Mouse (Mus musculus) neural tube, embryonic 12.5 days (tissue): Measurements from ENCODE around the gene Cst11. TPM values are rescaled to one million over a fixed set of nuclear protein-coding genes. Genes with fewer than 3 reads are reported as not detected.
"Not testable (repeated sequence)": the region's sequence is repeated elsewhere in the genome, so short reads cannot be mapped to it uniquely, and the experiment has no call there.

Source experiments
- ATAC-seq: fragments of 200-750 bp; cut with Nextera tagmentation; 2 replicates; pipeline ENCODE4 v1.8.0; 2017; ENCODE audit warnings: low read depth, mild to moderate bottlenecking, moderate TSS enrichment, moderate library complexity; ENCODE audit not compliant: low FRiP score
- H3K27ac ChIP-seq: fragments of 300-500 bp; sonication (generic); 2 replicates; pipeline ENCODE4 v1.5.1; 2016
- H3K27me3 ChIP-seq: fragments of 300-500 bp; sonication (generic); replicated peaks from 2 replicates; pipeline ENCODE4 v1.6.1; 2016; ENCODE audit warnings: mild to moderate bottlenecking
- H3K36me3 ChIP-seq: fragments of 300-500 bp; sonication (generic); 2 replicates; pipeline ENCODE4 v1.6.1; 2016; ENCODE audit warnings: mild to moderate bottlenecking
- H3K4me1 ChIP-seq: fragments of 300-500 bp; sonication (generic); 2 replicates; pipeline ENCODE4 v1.6.1; 2016
- H3K4me2 ChIP-seq: fragments of 300-500 bp; sonication (generic); replicated peaks from 2 replicates; pipeline ENCODE4 v1.6.1; 2016; ENCODE audit warnings: mild to moderate bottlenecking
- H3K4me3 ChIP-seq: fragments of 300-500 bp; sonication (generic); 2 replicates; pipeline ENCODE4 v1.5.1; 2016
- H3K9ac ChIP-seq: fragments of 300-500 bp; sonication (generic); 2 replicates; pipeline ENCODE4 v1.6.1; 2016; ENCODE audit warnings: mild to moderate bottlenecking
- H3K9me3 ChIP-seq: fragments of 300-500 bp; sonication (generic); 2 replicates; pipeline ENCODE4 v1.6.1; 2016; ENCODE audit warnings: mild to moderate bottlenecking
- WGBS: fragments of 180-500 bp; shearing (Covaris S2); methylation state at CpG from one replicate; pipeline ENCODE4 v1.1.7; 2016; 5-methylcytosine and 5-hydroxymethylcytosine counted together
- polyA plus RNA-seq: library from polyadenylated mRNA; unstranded; fragments of >200 nt; fragmentation: Nextera tagmentation; extraction: Ambion mirVana; gene quantifications from 2 replicates; pipeline ENCODE4 v1.2.1, GENCODE M21; 2016

Gene Cst11
- polyA plus RNA-seq: not detected in 2 replicates

- H3K27me3 ChIP-seq, H3K4me1 ChIP-seq, ATAC-seq, H3K4me3 ChIP-seq, H3K27ac ChIP-seq, H3K36me3 ChIP-seq, H3K9me3 ChIP-seq, H3K4me2 ChIP-seq, H3K9ac ChIP-seq: not testable (repeated sequence)
- 83% methylated on average over 4 of the region's 4 CpGs for WGBS
Measured at GRCm38 (mm10) chr2:148771397-148771796, at the start of gene Cst11. Gene Cst11 (minus strand): TSS chr2:148771497.

- Histone ChIP-seq H3K9ac (no peak within 1 kb of the TSS), H3K36me3 (no peaks in the 10 kb centered on the region), H3K4me2 (no peak within 1 kb of the TSS), H3K4me1 (no peaks in the 10 kb centered on the region), H3K4me3 (no peak within 1 kb of the TSS), H3K9me3 (no peaks in the 10 kb centered on the region), H3K27me3 (no peaks in the 10 kb centered on the region), H3K27ac (no peak within 1 kb of the TSS)
- no peak for ATAC-seq
Measured at GRCm38 (mm10) chr2:148819909-148820308, 48.6 kb upstream of the Cst11 start, which contains the start of gene Cst13. Gene Cst13 (plus strand): TSS chr2:148820081.

- H3K4me2 ChIP-seq: no peak overlapping the region
- no peak overlapping the region for H3K27ac ChIP-seq
- ATAC-seq: no peak
- no peaks in the 10 kb centered on the region for H3K27me3 ChIP-seq
- H3K4me3 ChIP-seq: no peak overlapping the region
- WGBS: 75% methylated on average over 6 of the region's 6 CpGs
- H3K4me1 ChIP-seq: no peaks in the 10 kb centered on the region
- H3K9me3 ChIP-seq: no peaks in the 10 kb centered on the region
- no peaks in the 10 kb centered on the region for H3K36me3 ChIP-seq
- no peak overlapping the region for H3K9ac ChIP-seq
Measured at GRCm38 (mm10) chr2:148806696-148807095, 35.4 kb upstream of the Cst11 start.

GRCm38 (mm10) chr2:148801491-148801921 is 30.2 kb upstream of the Cst11 start:
- H3K9me3 ChIP-seq: no peaks in the 10 kb centered on the region
- no peak overlapping the region for H3K27ac ChIP-seq
- no peak for ATAC-seq
- no peaks in the 10 kb centered on the region for H3K36me3 ChIP-seq
- no peaks in the 10 kb centered on the region for H3K27me3 ChIP-seq
- H3K9ac ChIP-seq: no peak overlapping the region
- no peak overlapping the region for H3K4me3 ChIP-seq
- no peak overlapping the region for H3K4me2 ChIP-seq
- WGBS: 76% methylated on average over 3 of the region's 3 CpGs
- no peaks in the 10 kb centered on the region for H3K4me1 ChIP-seq

- Histone ChIP-seq H3K9me3 (no peaks in the 10 kb centered on the region), H3K9ac (no peak within 1 kb of the TSS), H3K4me2 (no peak within 1 kb of the TSS), H3K4me3 (no peak within 1 kb of the TSS), H3K27me3 (no peaks in the 10 kb centered on the region), H3K36me3 (no peaks in the 10 kb centered on the region), H3K4me1 (no peaks in the 10 kb centered on the region), H3K27ac (no peak within 1 kb of the TSS)
- WGBS: 89% methylated on average over 1 of the region's 1 CpGs
- no peak for ATAC-seq
Measured at GRCm38 (mm10) chr2:148798485-148798884, 27.2 kb upstream of the Cst11 start, which contains the start of gene Cst8. Gene Cst8 (plus strand): TSS chr2:148798785.

- H3K9ac ChIP-seq: no peak within 1 kb of the TSS
- no peak within 1 kb of the TSS for H3K4me3 ChIP-seq
- no peaks in the 10 kb centered on the region for H3K4me1 ChIP-seq
- H3K36me3 ChIP-seq: no peaks in the 10 kb centered on the region
- WGBS: 91% methylated on average over 6 of the region's 6 CpGs
- no peaks in the 10 kb centered on the region for H3K9me3 ChIP-seq
- no peaks in the 10 kb centered on the region for H3K27me3 ChIP-seq
- no peak within 1 kb of the TSS for H3K4me2 ChIP-seq
- no peak within 1 kb of the TSS for H3K27ac ChIP-seq
- ATAC-seq: no peak
Measured at GRCm38 (mm10) chr2:148789142-148789541, 17.8 kb upstream of the Cst11 start, which contains the start of gene Cst12. Gene Cst12 (plus strand): TSS chr2:148789361.

- no peak within 1 kb of the TSS for H3K9ac ChIP-seq
- 32% methylated on average over 1 of the region's 1 CpGs for WGBS
- no peaks in the 10 kb centered on the region for H3K9me3 ChIP-seq
- ATAC-seq: no peak
- H3K27me3 ChIP-seq: no peaks in the 10 kb centered on the region
- H3K4me3 ChIP-seq: no peak within 1 kb of the TSS
- no peak within 1 kb of the TSS for H3K4me2 ChIP-seq
- H3K27ac ChIP-seq: no peak within 1 kb of the TSS
- no peaks in the 10 kb centered on the region for H3K4me1 ChIP-seq
- no peaks in the 10 kb centered on the region for H3K36me3 ChIP-seq
Measured at GRCm38 (mm10) chr2:148781709-148782108, 10.4 kb upstream of the Cst11 start, which contains the start of gene 8030411F24Rik. Gene 8030411F24Rik (plus strand): TSS chr2:148782009.

GRCm38 (mm10) chr2:148763648-148764388 is 7.5 kb downstream of the Cst11 start:
- no peaks in the 10 kb centered on the region for H3K27me3 ChIP-seq
- no peaks in the 10 kb centered on the region for H3K4me1 ChIP-seq
- no peak overlapping the region for H3K4me2 ChIP-seq
- no peak overlapping the region for H3K9ac ChIP-seq
- H3K9me3 ChIP-seq: no peaks in the 10 kb centered on the region
- WGBS: 89% methylated on average over 1 of the region's 1 CpGs
- no peak overlapping the region for H3K4me3 ChIP-seq
- H3K36me3 ChIP-seq: no peaks in the 10 kb centered on the region
- no peak overlapping the region for H3K27ac ChIP-seq
- ATAC-seq: no peak

- Histone ChIP-seq H3K4me1 (no peaks in the 10 kb centered on the region), H3K9ac (no peak overlapping the region), H3K27ac (no peak overlapping the region), H3K9me3 (no peaks in the 10 kb centered on the region), H3K4me3 (no peak overlapping the region), H3K4me2 (no peak overlapping the region), H3K27me3 (no peaks in the 10 kb centered on the region), H3K36me3 (no peaks in the 10 kb centered on the region)
- no peak for ATAC-seq
- 86% methylated on average over 1 of the region's 1 CpGs for WGBS
Measured at GRCm38 (mm10) chr2:148754310-148754846, 16.9 kb downstream of the Cst11 start.

- Histone ChIP-seq H3K4me1 (no peaks in the 10 kb centered on the region), H3K36me3 (no peaks in the 10 kb centered on the region), H3K4me2 (peak overlapping the region; percentile 55), H3K9ac (0 out of 2 replicates have a peak overlapping the region, but pooled peaks have one; percentile 33), H3K27me3 (no peaks in the 10 kb centered on the region), H3K4me3 (no peak overlapping the region), H3K27ac (no peak overlapping the region), H3K9me3 (no peaks in the 10 kb centered on the region)
- WGBS: 18% methylated on average over 15 of the region's 15 CpGs
- peak; percentile 86 for ATAC-seq
Measured at GRCm38 (mm10) chr2:148751893-148752813, 19.1 kb downstream of the Cst11 start.

GRCm38 (mm10) chr2:148750058-148750457 is 21.2 kb downstream of the Cst11 start, which contains the start of gene Cstl1:
Gene Cstl1 (plus strand): TSS chr2:148750358.
- no peak within 1 kb of the TSS for H3K4me3 ChIP-seq
- ATAC-seq: no peak

More at GRCm38 (mm10) chr2:148750058-148750457, 21.2 kb downstream of the Cst11 start, which contains the start of gene Cstl1:
- Histone ChIP-seq H3K9ac (no peak within 1 kb of the TSS), H3K36me3 (no peaks in the 10 kb centered on the region), H3K4me2 (no peak within 1 kb of the TSS), H3K9me3 (no peaks in the 10 kb centered on the region), H3K4me1 (no peaks in the 10 kb centered on the region), H3K27ac (no peak within 1 kb of the TSS), H3K27me3 (no peaks in the 10 kb centered on the region)
- WGBS: 79% methylated on average over 1 of the region's 1 CpGs
